Mouse (Mus musculus) ES-E14 (cell line): ENCODE data around the gene Pcgf3.

Experiments
- CHD2 ChIP-seq: IDR thresholded peaks from 2 replicates; pipeline ENCODE4 v1.6.1; 2014; ENCODE audit warnings: mild to moderate bottlenecking, low read depth, low read length, inconsistent platforms
- HCFC1 ChIP-seq: IDR thresholded peaks from 2 replicates; pipeline ENCODE4 v1.6.1; 2012; ENCODE audit warnings: low read length, inconsistent platforms, borderline replicate concordance; ENCODE audit not compliant: insufficient read depth
- MAFK ChIP-seq: IDR thresholded peaks from 2 replicates; pipeline ENCODE4 v1.6.1; 2014; ENCODE audit warnings: mild to moderate bottlenecking, low read depth, low read length, inconsistent platforms; ENCODE audit not compliant: insufficient read depth
- ZC3H11A ChIP-seq: IDR thresholded peaks from 2 replicates; pipeline ENCODE4 v1.6.1; 2012; ENCODE audit warnings: low read depth, mild to moderate bottlenecking, inconsistent platforms, low read length, borderline replicate concordance
- ZNF384 ChIP-seq: IDR thresholded peaks from 2 replicates; pipeline ENCODE4 v1.6.1; 2012; ENCODE audit warnings: low read depth, low read length, inconsistent platforms

- TF ChIP-seq MAFK (no peak), ZC3H11A (no peak), HCFC1 (no peak), CHD2 (no peak), ZNF384 (no peak)
Observed at GRCm38 (mm10) chr5:108451611-108452010, 9.4 kb upstream of the Pcgf3 start.
